ENCODE assay signal across 24 mouse cellular contexts in the genomic region with DNA sequence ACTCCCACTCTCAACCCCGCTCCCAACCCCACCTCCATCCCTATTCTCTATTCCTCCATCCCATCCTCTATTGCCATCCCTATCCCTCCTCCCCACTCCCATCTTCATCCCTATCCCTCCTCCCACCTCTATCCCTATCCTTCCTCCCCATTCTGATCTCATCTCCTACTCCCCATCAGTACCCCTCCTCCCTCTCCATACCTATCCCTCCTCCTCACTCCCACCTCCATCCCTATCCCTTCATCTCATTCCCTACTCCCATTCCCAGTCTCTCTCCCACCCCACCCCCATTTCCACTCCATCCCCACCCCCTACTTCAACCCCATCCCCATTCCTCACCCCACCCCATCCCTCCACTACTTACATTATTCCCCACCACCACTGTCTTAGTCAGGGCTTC. TPM values are rescaled to one million over a fixed set of nuclear protein-coding genes. Genes with fewer than 3 reads are reported as not detected.
DNase-seq lines count a peak whose midpoint lies in the region; ATAC-seq and TF ChIP-seq lines count a peak whose summit lies in the region.
"Had no signal": no experiment of that assay in that cellular context is flagged by ENCODE, and none has a peak within 500 bp of the region (broad histone marks: within the 10 kb centered on the region; RNA-seq: fewer than 3 reads in every experiment).

No protein-coding gene starts in this region.

- WGBS in heart, postnatal 0 days: 100% methylated on average over 1 of the region's 1 CpGs
- WGBS in heart, adult 2 months: 88% methylated on average over 1 of the region's 1 CpGs
- whole genome bisulfite sequencing in kidney, postnatal 0 days: 100% methylated on average over 1 of the region's 1 CpGs
- 88% methylated on average over 1 of the region's 1 CpGs for WGBS in kidney, embryonic 16.5 days
- WGBS in lung, postnatal 0 days: 94% methylated on average over 1 of the region's 1 CpGs

- intact Hi-C loops in heart, adult 2 months (cut with DNase I): no loop called here

- no peak for TF ChIP-seq EP300 in heart, postnatal 0 days (IDR thresholded peaks at IDR 0.05; ENCODE audit: low read depth)
- TF ChIP-seq EP300 in heart, adult 2 months (IDR thresholded peaks at IDR 0.05; ENCODE audit: insufficient read depth, low read depth, low read length): no peak
- TF ChIP-seq EP300 in lung, postnatal 0 days (IDR thresholded peaks at IDR 0.05): no peak

- no peaks in the 10 kb centered on the region for H3K9me3 ChIP-seq in heart, postnatal 0 days (replicated peaks; ENCODE audit: control insufficient read depth, low read length)
- H3K9me3 ChIP-seq in kidney, postnatal 0 days (replicated peaks; ENCODE audit: low read length): no peaks in the 10 kb centered on the region
- peaks cover 6% of the 10 kb centered on the region for H3K9me3 ChIP-seq in kidney, embryonic 16.5 days (ENCODE audit: low read length)
- H3K9me3 ChIP-seq in lung, postnatal 0 days (ENCODE audit: low read length): no peaks in the 10 kb centered on the region

- no peak for TF ChIP-seq POLR2A in heart, adult 2 months (IDR thresholded peaks at IDR 0.05; ENCODE audit: insufficient read depth, low read depth, low read length)

- H3K4me1 ChIP-seq in heart, postnatal 0 days (ENCODE audit: control insufficient read depth, insufficient read depth): no peaks in the 10 kb centered on the region
- H3K4me1 ChIP-seq in heart, adult 2 months (ENCODE audit: control insufficient read depth, insufficient read depth, low read length): no peaks in the 10 kb centered on the region
- no peaks in the 10 kb centered on the region for H3K4me1 ChIP-seq in kidney, postnatal 0 days (replicated peaks; ENCODE audit: insufficient read depth, low read length)
- H3K4me1 ChIP-seq in kidney, embryonic 16.5 days (ENCODE audit: insufficient read depth, low read length): no peaks in the 10 kb centered on the region
- no peaks in the 10 kb centered on the region for H3K4me1 ChIP-seq in lung, postnatal 0 days (ENCODE audit: insufficient read depth, low read depth, low read length)

- no peak overlapping the region for H3K9ac ChIP-seq in heart, postnatal 0 days (replicated peaks; ENCODE audit: low read depth, low read length)
- H3K9ac ChIP-seq in heart, adult 2 months (ENCODE audit: low read depth, low read length): no peak overlapping the region
- no peak overlapping the region for H3K9ac ChIP-seq in kidney, postnatal 0 days (ENCODE audit: low read depth, low read length)
- no peak overlapping the region for H3K9ac ChIP-seq in kidney, embryonic 16.5 days (replicated peaks; ENCODE audit: low read length)
- H3K9ac ChIP-seq in lung, postnatal 0 days (replicated peaks; ENCODE audit: low read depth): no peak overlapping the region

- no peaks in the 10 kb centered on the region for H3K27me3 ChIP-seq in heart, postnatal 0 days (ENCODE audit: control insufficient read depth, insufficient read depth, low read length)
- no peaks in the 10 kb centered on the region for H3K27me3 ChIP-seq in heart, adult 2 months (ENCODE audit: control insufficient read depth, insufficient read depth, low read length)
- no peaks in the 10 kb centered on the region for H3K27me3 ChIP-seq in kidney, postnatal 0 days (ENCODE audit: insufficient read depth, low read length)
- H3K27me3 ChIP-seq in kidney, embryonic 16.5 days (ENCODE audit: insufficient read depth, low read length): no peaks in the 10 kb centered on the region
- H3K27me3 ChIP-seq in lung, postnatal 0 days (replicated peaks; ENCODE audit: insufficient read depth, low read length): no peaks in the 10 kb centered on the region
- H3K27me3 ChIP-seq: CH12.LX had no signal

- H3K4me2 ChIP-seq in heart, postnatal 0 days (ENCODE audit: low read depth, low read length): no peak overlapping the region
- H3K4me2 ChIP-seq in kidney, postnatal 0 days (ENCODE audit: low read length): no peak overlapping the region
- no peak overlapping the region for H3K4me2 ChIP-seq in kidney, embryonic 16.5 days (replicated peaks; ENCODE audit: low read depth, low read length)
- no peak overlapping the region for H3K4me2 ChIP-seq in lung, postnatal 0 days (replicated peaks; ENCODE audit: low read depth, low read length)

- TF ChIP-seq CTCF in heart, postnatal 0 days (IDR thresholded peaks at IDR 0.05; ENCODE audit: low read depth): no peak
- no peak for TF ChIP-seq CTCF in heart, adult 2 months (IDR thresholded peaks at IDR 0.05)
- no peak for TF ChIP-seq CTCF in kidney, postnatal 0 days (IDR thresholded peaks at IDR 0.05; ENCODE audit: low read depth)
- no peak for TF ChIP-seq CTCF in lung, postnatal 0 days (IDR thresholded peaks at IDR 0.05)

- H3K27ac ChIP-seq in heart, postnatal 0 days (ENCODE audit: low read depth): no peak overlapping the region
- no peak overlapping the region for H3K27ac ChIP-seq in heart, adult 2 months
- no peak overlapping the region for H3K27ac ChIP-seq in kidney, postnatal 0 days
- H3K27ac ChIP-seq in kidney, embryonic 16.5 days (ENCODE audit: low read length): no peak overlapping the region
- H3K27ac ChIP-seq in lung, postnatal 0 days (ENCODE audit: low read length): no peak overlapping the region

- DNase-seq in heart, postnatal 0 days (ENCODE audit: low spot score): peak; percentile 71
- DNase-seq in heart, adult 2 months: no peak
- peak; percentile 27 for DNase-seq in kidney, postnatal 0 days (ENCODE audit: low spot score)
- DNase-seq in lung, postnatal 0 days (ENCODE audit: low spot score): peak; percentile 65
- no peak for DNase-seq in lung, postnatal 14 days
- DNase-seq: adrenal gland, adult 2 months; adrenal gland, adult 8-10 months; adrenal gland, postnatal 10 days; adrenal gland, postnatal 14 days; adrenal gland, postnatal 25 days; adrenal gland, postnatal 36 days; cerebellum, adult 11 months; cerebellum, adult 11-12 months; cerebellum, adult 18-20 months had no signal

- no peaks in the 10 kb centered on the region for H3K79me2 ChIP-seq in heart, adult 2 months (replicated peaks; ENCODE audit: control insufficient read depth, insufficient read depth, low read length)

- ATAC-seq in heart, postnatal 0 days (ENCODE audit: insufficient read depth, low read depth): no peak
- no peak for ATAC-seq in kidney, postnatal 0 days (replicated peaks; ENCODE audit: low FRiP score, low read depth)
- no peak for ATAC-seq in kidney, embryonic 16.5 days (ENCODE audit: low FRiP score, low TSS enrichment)
- ATAC-seq in lung, postnatal 0 days: no peak
- ATAC-seq: Patski had no signal

- no peaks in the 10 kb centered on the region for H3K36me3 ChIP-seq in heart, postnatal 0 days (replicated peaks; ENCODE audit: control insufficient read depth, insufficient read depth, low read length)
- no peaks in the 10 kb centered on the region for H3K36me3 ChIP-seq in heart, adult 2 months (ENCODE audit: control insufficient read depth, insufficient read depth, low read length)
- no peaks in the 10 kb centered on the region for H3K36me3 ChIP-seq in kidney, postnatal 0 days (ENCODE audit: insufficient read depth, low read length)
- H3K36me3 ChIP-seq in kidney, embryonic 16.5 days (ENCODE audit: insufficient read depth, low read length): no peaks in the 10 kb centered on the region
- H3K36me3 ChIP-seq in lung, postnatal 0 days (ENCODE audit: insufficient read depth, low read length): no peaks in the 10 kb centered on the region
- H3K36me3 ChIP-seq: G1E had no signal

- H3K4me3 ChIP-seq in heart, postnatal 0 days (ENCODE audit: low read depth, low read length): no peak overlapping the region
- no peak overlapping the region for H3K4me3 ChIP-seq in heart, adult 2 months
- H3K4me3 ChIP-seq in kidney, postnatal 0 days (replicated peaks; ENCODE audit: low read depth, low read length): no peak overlapping the region
- H3K4me3 ChIP-seq in kidney, embryonic 16.5 days (ENCODE audit: low read length): no peak overlapping the region
- H3K4me3 ChIP-seq in lung, postnatal 0 days (ENCODE audit: low read depth, low read length): no peak overlapping the region

RNA-seq across cellular contexts. Expression of a gene that starts 19.4 kb away (rescaled TPM):
- not detected in 2 replicates for total RNA-seq in heart, postnatal 0 days (2014; rRNA removed; ENCODE audit: low replicate concordance)
- not detected in 2 replicates for polyA plus RNA-seq in heart, postnatal 0 days (2015; fragmentation: Nextera tagmentation; extraction: Ambion mirVana)
- total RNA-seq in heart, adult 2 months (2021): not detected
- polyA plus RNA-seq in heart, adult 2 months (2012; rRNA removed): 0.67 and 0.80 TPM in 2 replicates
- polyA plus RNA-seq in kidney, postnatal 0 days (2015; fragmentation: Nextera tagmentation; extraction: Ambion mirVana): 0.21 TPM in 1 of 2 replicates, not detected in the other
- polyA plus RNA-seq in kidney, embryonic 16.5 days (2015; fragmentation: Nextera tagmentation; extraction: Ambion mirVana): not detected in 2 replicates
- not detected in 2 replicates for polyA plus RNA-seq in lung, postnatal 0 days (2015; fragmentation: Nextera tagmentation; extraction: Ambion mirVana)
- total RNA-seq: adrenal gland, adult 18-20 months; adrenal gland, adult 2 months; adrenal gland, adult 8-10 months; adrenal gland, postnatal 10 days; adrenal gland, postnatal 14 days; adrenal gland, postnatal 25 days; adrenal gland, postnatal 36 days; adrenal gland, postnatal 4 days; CH12.LX; ES-E14; G1E; MEL had no signal
- polyA plus RNA-seq: adrenal gland, adult 2 months; C2C12; CD4-positive, CD25-positive, alpha-beta regulatory T cell, adult 4 months; G1E; Patski had no signal

RNA-seq across cellular contexts. Expression of a gene that starts 36.4 kb away (rescaled TPM):
- 0.15 TPM in 1 of 2 replicates, not detected in the other for total RNA-seq in heart, postnatal 0 days (2014; rRNA removed; ENCODE audit: low replicate concordance)
- 0.04 TPM in 1 of 2 replicates, not detected in the other for polyA plus RNA-seq in heart, postnatal 0 days (2015; fragmentation: Nextera tagmentation; extraction: Ambion mirVana)
- total RNA-seq in heart, adult 2 months (2021): not detected
- polyA plus RNA-seq in heart, adult 2 months (2012; rRNA removed): 0.03 TPM in 1 of 2 replicates, not detected in the other
- polyA plus RNA-seq in kidney, postnatal 0 days (2015; fragmentation: Nextera tagmentation; extraction: Ambion mirVana): 0.03 TPM in 1 of 2 replicates, not detected in the other
- polyA plus RNA-seq in kidney, embryonic 16.5 days (2015; fragmentation: Nextera tagmentation; extraction: Ambion mirVana): 0.14 TPM in 1 of 2 replicates, not detected in the other
- polyA plus RNA-seq in lung, postnatal 0 days (2015; fragmentation: Nextera tagmentation; extraction: Ambion mirVana): 0.14 and 0.26 TPM in 2 replicates
- polyA plus RNA-seq: C2C12, Patski had no signal

RNA-seq across cellular contexts. Expression of a gene that starts 48.4 kb away (rescaled TPM):
- not detected in 2 replicates for total RNA-seq in heart, postnatal 0 days (2014; rRNA removed; ENCODE audit: low replicate concordance)
- not detected in 2 replicates for polyA plus RNA-seq in heart, postnatal 0 days (2015; fragmentation: Nextera tagmentation; extraction: Ambion mirVana)
- total RNA-seq in heart, adult 2 months (2021): not detected
- polyA plus RNA-seq in heart, adult 2 months (2012; rRNA removed): 0.06 TPM in 1 of 2 replicates, not detected in the other
- 0.70 and 0.88 TPM in 2 replicates for polyA plus RNA-seq in kidney, postnatal 0 days (2015; fragmentation: Nextera tagmentation; extraction: Ambion mirVana)
- polyA plus RNA-seq in kidney, embryonic 16.5 days (2015; fragmentation: Nextera tagmentation; extraction: Ambion mirVana): 0.71 and 0.94 TPM in 2 replicates
- 0.24 and 0.41 TPM in 2 replicates for polyA plus RNA-seq in lung, postnatal 0 days (2015; fragmentation: Nextera tagmentation; extraction: Ambion mirVana)
- total RNA-seq: CH12.LX, MEL had no signal
- polyA plus RNA-seq: C2C12; CD4-positive, CD25-positive, alpha-beta regulatory T cell, adult 4 months; G1E; Patski had no signal

Comparison
In these comparisons a context has a peak if more than half of its experiments do, and no peak if none do; other contexts are left out.
1. DNase-seq: peak in heart, postnatal 0 days (single experiment), kidney, postnatal 0 days (single experiment) and lung, postnatal 0 days (single experiment); none in heart, adult 2 months (0 of 2) and lung, postnatal 14 days (single experiment).